Mouse (Mus musculus): ENCODE results near the gene Acot4.

GRCm38 (mm10) chr12:84068296-84068695 is 30.1 kb downstream of the Acot4 start:
- TF ChIP-seq CTCF (IDR thresholded peaks at IDR 0.05; ENCODE audit: extremely low read depth, insufficient read depth, low read length): no peak
- TF ChIP-seq POLR2A (IDR thresholded peaks at IDR 0.05; ENCODE audit: extremely low read depth, insufficient read depth, low read length): no peak
